Mouse (Mus musculus) MEL (cell line): ENCODE measurements around the gene Cyp2j12.

Source experiments
- CTCF ChIP-seq, 3 experiments: IDR thresholded peaks in 2 of 3; conservative IDR thresholded peaks in 1 of 3; 2 replicates each; pipeline ENCODE4 v1.5.1; 2011 to 2012; ENCODE audit warnings: low read length in 3 of 3, low read depth in 2 of 3, mild to moderate bottlenecking in 2 of 3, improper control_type of control experiment in 1 of 3, inconsistent platforms in 1 of 3, mixed read lengths in 1 of 3, moderate library complexity in 1 of 3; ENCODE audit not compliant: control insufficient read depth in 1 of 3, insufficient read depth in 1 of 3, poor library complexity in 1 of 3, severe bottlenecking in 1 of 3
- ZC3H11A ChIP-seq: IDR thresholded peaks from 2 replicates; pipeline ENCODE4 v1.6.1; 2012; ENCODE audit warnings: low read depth, mild to moderate bottlenecking, inconsistent platforms, low read length, improper control_type of control experiment
- ZKSCAN1 ChIP-seq: IDR thresholded peaks from 2 replicates; pipeline ENCODE4 v1.6.1; 2012; ENCODE audit warnings: low read depth, mild to moderate bottlenecking, inconsistent platforms, low read length, improper control_type of control experiment, moderate library complexity

GRCm38 (mm10) chr4:96162839-96163238, 21.9 kb upstream of the Cyp2j12 start:
- no peak for TF ChIP-seq CTCF (IDR thresholded peaks at IDR 0.05 in 2 of 3, conservative IDR thresholded peaks at IDR 0.05 in 1 of 3; ENCODE audit: control insufficient read depth in 1 of 3, insufficient read depth in 1 of 3, low read depth in 2 of 3, low read length in 3 of 3, poor library complexity in 1 of 3, severe bottlenecking in 1 of 3)
- TF ChIP-seq ZKSCAN1: no peak
- TF ChIP-seq ZC3H11A: no peak
